In genomic region chr11:113546217-113546877, GRCm38 (mm10) we compare ENCODE assay signal across 16 mouse cellular contexts.
DNase-seq lines count a peak whose midpoint lies in the region; ATAC-seq and TF ChIP-seq lines count a peak whose summit lies in the region.
"Had no signal": no experiment of that assay in that cellular context is flagged by ENCODE, and none has a peak within 500 bp of the region (broad histone marks: within the 10 kb centered on the region; RNA-seq: fewer than 3 reads in every experiment).

No protein-coding gene starts in this region.

- no peaks in the 10 kb centered on the region for H3K9me3 ChIP-seq in lung, embryonic 14.5 days (ENCODE audit: low read depth, low read length)
- no peaks in the 10 kb centered on the region for H3K9me3 ChIP-seq in embryonic facial prominence, embryonic 10.5 days
- H3K9me3 ChIP-seq: stomach, embryonic 15.5 days had no signal

- H3K4me1 ChIP-seq in lung, embryonic 14.5 days (ENCODE audit: insufficient read depth): no peaks in the 10 kb centered on the region
- H3K4me1 ChIP-seq in embryonic facial prominence, embryonic 10.5 days: peaks cover 14% of the 10 kb centered on the region
- no peaks in the 10 kb centered on the region for H3K4me1 ChIP-seq in lung, adult 2 months (ENCODE audit: control insufficient read depth, insufficient read depth, low read length)
- H3K4me1 ChIP-seq: stomach, embryonic 15.5 days had no signal

- no peaks in the 10 kb centered on the region for H3K27me3 ChIP-seq in lung, embryonic 14.5 days (ENCODE audit: insufficient read depth, low read length)
- H3K27me3 ChIP-seq in embryonic facial prominence, embryonic 10.5 days (replicated peaks; ENCODE audit: low read depth, poor library complexity, severe bottlenecking): no peaks in the 10 kb centered on the region
- H3K27me3 ChIP-seq: stomach, embryonic 15.5 days had no signal

- peak; percentile 41 for DNase-seq in lung, embryonic 14.5 days
- DNase-seq in lung, postnatal 25 days (ENCODE audit: low spot score): no peak
- DNase-seq in embryonic facial prominence, embryonic 10.5 days (ENCODE audit: low spot score): no peak
- DNase-seq in kidney, adult 8-10 months: peak; percentile 15 to 48
- DNase-seq in frontal cortex, postnatal 36 days (ENCODE audit: low spot score in 2 of 2): no peak
- DNase-seq in lung, adult 2 months: no peak
- no peak for DNase-seq in layer of hippocampus, adult 9-10 months (ENCODE audit: low spot score)
- DNase-seq: cerebellum, postnatal 10 days; heart, postnatal 14 days; lung, postnatal 14 days; midbrain, embryonic 14.5 days; right cerebral cortex, postnatal 14 days had no signal

- no peak overlapping the region for H3K9ac ChIP-seq in lung, embryonic 14.5 days
- H3K9ac ChIP-seq: stomach, embryonic 15.5 days had no signal

- H3K4me2 ChIP-seq in lung, embryonic 14.5 days: no peak overlapping the region
- H3K4me2 ChIP-seq: liver, embryonic 11.5 days; stomach, embryonic 15.5 days had no signal

- no peak overlapping the region for H3K4me3 ChIP-seq in lung, embryonic 14.5 days (ENCODE audit: low read depth, low read length)
- H3K4me3 ChIP-seq in embryonic facial prominence, embryonic 10.5 days: no peak overlapping the region
- H3K4me3 ChIP-seq in lung, adult 2 months (replicated peaks; ENCODE audit: extremely low read depth, low read depth, low read length): no peak overlapping the region
- H3K4me3 ChIP-seq: stomach, embryonic 15.5 days had no signal

- no peak overlapping the region for H3K27ac ChIP-seq in lung, embryonic 14.5 days (ENCODE audit: low read depth)
- peak overlapping the region; percentile 7; the same call in 1 of the 2 replicates for H3K27ac ChIP-seq in embryonic facial prominence, embryonic 10.5 days (replicated peaks)
- H3K27ac ChIP-seq: stomach, embryonic 15.5 days had no signal

- TF ChIP-seq POLR2A in lung, adult 2 months (IDR thresholded peaks at IDR 0.05; ENCODE audit: borderline replicate concordance, extremely low read depth, low read depth, low read length): no peak

- no peak for TF ChIP-seq CTCF in lung, embryonic 14.5 days (IDR thresholded peaks at IDR 0.05; ENCODE audit: low read depth)
- TF ChIP-seq CTCF in lung, adult 2 months (IDR thresholded peaks at IDR 0.05; ENCODE audit: insufficient read depth, low read length): no peak

- peak; percentile 47; the same call in 1 of the 2 replicates for ATAC-seq in lung, embryonic 14.5 days (ENCODE audit: insufficient read depth)
- peak; percentile 18; the same call in 1 of the 2 replicates for ATAC-seq in megakaryocyte progenitor cell, adult 5-6 weeks (replicated peaks; ENCODE audit: poor library complexity)
- ATAC-seq: CD4-positive, CD25-positive, alpha-beta regulatory T cell, adult 4 months had no signal

- no peaks in the 10 kb centered on the region for H3K36me3 ChIP-seq in lung, embryonic 14.5 days (ENCODE audit: insufficient read depth)
- H3K36me3 ChIP-seq in embryonic facial prominence, embryonic 10.5 days (replicated peaks): peaks cover 8% of the 10 kb centered on the region; the same call in 1 of the 2 replicates
- H3K36me3 ChIP-seq: stomach, embryonic 15.5 days had no signal

- WGBS in lung, embryonic 14.5 days: 56% methylated on average over 11 of the region's 11 CpGs
- 80% methylated on average over 11 of the region's 11 CpGs for WGBS in embryonic facial prominence, embryonic 10.5 days
- 65% methylated on average over 11 of the region's 11 CpGs for WGBS in lung, adult 2 months

Comparison
In these comparisons a context has a peak if more than half of its experiments do, and no peak if none do; other contexts are left out.
1. DNase-seq: peak in lung, embryonic 14.5 days (single experiment) and kidney, adult 8-10 months (2 of 2); none in lung, postnatal 25 days (single experiment), embryonic facial prominence, embryonic 10.5 days (single experiment), frontal cortex, postnatal 36 days (0 of 2), lung, adult 2 months (single experiment) and layer of hippocampus, adult 9-10 months (single experiment).